Mouse (Mus musculus) liver, postnatal 0 days (tissue): ENCODE measurements at regions not wholly inside any gene's neighbourhood (a gene's known extent, or its start where the extent isn't known, plus 50 kb on each side); places are given as distances from the start of the nearest gene placed in this dataset.
A peak's percentile ranks its signal among the peaks of the same experiment; 100 is the strongest.

Experiments
- ATAC-seq: fragments of 200-750 bp; cut with Nextera tagmentation; 2 replicates; pipeline ENCODE4 v1.8.0; 2017; ENCODE audit warnings: mild to moderate bottlenecking, moderate library complexity
- DNase-seq: peaks from one replicate; pipeline ENCODE4 v3.0.0-alpha.2; 2016
- H3K27ac ChIP-seq: fragments of 300-500 bp; sonication (generic); 2 replicates; pipeline ENCODE4 v1.5.1; 2014; ENCODE audit warnings: antibody characterized with exemption, moderate library complexity, mild to moderate bottlenecking, low read depth
- H3K27me3 ChIP-seq: fragments of 300-500 bp; sonication (generic); 2 replicates; pipeline ENCODE4 v1.6.1; 2014; ENCODE audit warnings: low read length, control low read depth, mixed read lengths; ENCODE audit not compliant: insufficient read depth
- H3K36me3 ChIP-seq: fragments of 300-500 bp; sonication (generic); replicated peaks from 2 replicates; pipeline ENCODE4 v1.6.1; 2014; ENCODE audit warnings: mild to moderate bottlenecking, control low read depth, low read length, moderate library complexity, mixed read lengths; ENCODE audit not compliant: insufficient read depth
- H3K4me1 ChIP-seq: fragments of 300-500 bp; sonication (generic); 2 replicates; pipeline ENCODE4 v1.6.1; 2014; ENCODE audit warnings: antibody characterized with exemption, mild to moderate bottlenecking, control low read depth; ENCODE audit not compliant: insufficient read depth
- H3K4me2 ChIP-seq: fragments of 300-500 bp; sonication (generic); 2 replicates; pipeline ENCODE4 v1.6.1; 2014; ENCODE audit warnings: low read depth, mild to moderate bottlenecking, low read length, moderate library complexity, mixed read lengths
- H3K4me3 ChIP-seq: fragments of 300-500 bp; sonication (generic); 2 replicates; pipeline ENCODE4 v1.5.1; 2014; ENCODE audit warnings: low read depth, low read length
- H3K9ac ChIP-seq: fragments of 300-500 bp; sonication (generic); replicated peaks from 2 replicates; pipeline ENCODE4 v1.6.1; 2014; ENCODE audit warnings: mild to moderate bottlenecking, moderate library complexity
- H3K9me3 ChIP-seq: fragments of 300-500 bp; sonication (generic); 2 replicates; pipeline ENCODE4 v1.6.1; 2016; ENCODE audit warnings: mild to moderate bottlenecking, control low read depth, low read length, mixed read lengths
- CTCF ChIP-seq: sonication (generic); IDR thresholded peaks from 2 replicates; pipeline ENCODE4 v1.5.1; 2016; ENCODE audit warnings: antibody characterized with exemption, low read depth
- EP300 ChIP-seq: IDR thresholded peaks from 2 replicates; pipeline ENCODE4 v1.6.1; 2016; ENCODE audit warnings: antibody characterized with exemption, low read depth, mild to moderate bottlenecking
- WGBS: fragments of 180-500 bp; shearing (Covaris S2); extraction: QIAGEN DNeasy Blood & Tissue Kit; methylation state at CpG from one replicate; pipeline ENCODE4 v1.1.7; 2014; ENCODE audit not compliant: insufficient replicate concordance; 5-methylcytosine and 5-hydroxymethylcytosine counted together

DNA sequence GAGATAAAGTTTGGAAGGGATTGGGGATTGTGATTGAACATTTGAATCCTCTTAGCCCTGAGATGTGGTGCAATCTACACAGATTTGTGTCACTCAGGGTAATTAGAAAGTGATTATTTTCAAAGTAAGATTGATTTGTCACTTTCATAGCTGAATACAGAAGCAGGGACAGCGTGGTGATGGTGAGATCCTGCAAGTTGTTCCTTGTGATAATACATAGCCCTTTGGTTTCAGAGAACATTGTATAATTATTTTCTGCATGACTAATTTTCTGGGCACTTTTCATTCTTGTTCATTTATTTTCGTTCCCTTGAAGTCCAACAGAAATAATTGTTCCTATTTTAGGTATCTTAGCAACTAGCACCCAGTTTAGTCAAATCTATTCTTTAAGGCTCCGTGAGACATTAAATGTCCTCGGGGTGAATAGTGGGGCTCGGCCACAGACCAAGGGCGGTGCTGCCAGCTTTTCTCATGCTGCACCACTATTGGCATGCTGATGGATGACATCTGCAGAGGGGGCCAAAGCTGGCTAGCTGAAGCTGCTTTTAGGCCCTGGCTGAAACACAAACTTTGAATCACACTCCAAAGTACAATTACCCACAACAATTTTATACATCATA is 468.0 kb downstream of the Hace1 start:
- no peak overlapping the region for H3K9ac ChIP-seq
- no peaks in the 10 kb centered on the region for H3K9me3 ChIP-seq
- WGBS = 62% methylated on average over 6 of the region's 6 CpGs
- TF ChIP-seq CTCF = no peak
- TF ChIP-seq EP300 = no peak
- DNase-seq = no peak
- H3K4me2 ChIP-seq = no peak overlapping the region
- H3K27me3 ChIP-seq = no peaks in the 10 kb centered on the region
- H3K36me3 ChIP-seq = no peaks in the 10 kb centered on the region
- no peak overlapping the region for H3K4me3 ChIP-seq
- H3K4me1 ChIP-seq = no peaks in the 10 kb centered on the region
- no peak for ATAC-seq
- H3K27ac ChIP-seq = no peak overlapping the region

DNA sequence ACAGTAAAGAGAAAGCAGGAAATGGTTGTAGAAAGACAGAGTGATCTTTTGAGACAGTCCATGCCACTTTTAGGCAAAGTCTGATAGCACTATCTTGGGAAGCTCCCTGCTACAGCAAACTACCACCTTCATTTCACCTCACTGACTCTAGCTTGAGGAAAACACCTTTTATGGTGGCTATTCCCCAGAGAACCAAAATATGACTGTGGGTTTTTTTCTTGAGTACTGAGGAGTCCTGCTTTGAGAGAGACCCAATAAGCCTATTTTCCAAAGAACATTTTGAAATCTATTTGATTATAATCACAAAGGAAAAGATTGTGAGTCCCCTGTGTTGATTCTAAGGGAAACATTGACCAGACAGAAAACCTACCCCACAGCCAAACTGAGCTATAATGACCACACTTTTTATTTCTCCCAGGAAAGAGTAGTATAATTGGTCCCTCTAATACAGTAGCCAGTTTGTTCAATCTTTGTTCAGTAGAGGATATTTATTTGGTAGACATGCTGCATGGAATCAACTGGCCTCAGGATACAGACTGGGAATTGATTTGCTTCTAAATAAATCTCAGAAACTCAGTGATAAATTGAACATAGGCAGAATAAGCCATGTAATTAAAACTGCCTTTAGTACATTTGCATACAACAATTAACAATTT is 468.6 kb downstream of the Hace1 start:
- Histone ChIP-seq H3K4me1 (no peaks in the 10 kb centered on the region), H3K9ac (no peak overlapping the region), H3K9me3 (no peaks in the 10 kb centered on the region), H3K4me2 (no peak overlapping the region), H3K27me3 (no peaks in the 10 kb centered on the region), H3K36me3 (no peaks in the 10 kb centered on the region), H3K4me3 (no peak overlapping the region), H3K27ac (no peak overlapping the region)
- ATAC-seq (no peak), DNase-seq (no peak)
- no peak for TF ChIP-seq EP300
- no peak for TF ChIP-seq CTCF

GRCm38 (mm10) chr10:46046890-46047414 is 469.3 kb downstream of the Hace1 start:
- no peak overlapping the region for H3K4me2 ChIP-seq
- no peak for ATAC-seq
- no peaks in the 10 kb centered on the region for H3K27me3 ChIP-seq
- H3K9me3 ChIP-seq = no peaks in the 10 kb centered on the region
- WGBS = 67% methylated on average over 8 of the region's 8 CpGs
- H3K4me1 ChIP-seq = no peaks in the 10 kb centered on the region
- H3K9ac ChIP-seq = no peak overlapping the region
- TF ChIP-seq EP300 = no peak
- TF ChIP-seq CTCF = no peak
- no peak overlapping the region for H3K4me3 ChIP-seq
- H3K27ac ChIP-seq = no peak overlapping the region
- no peaks in the 10 kb centered on the region for H3K36me3 ChIP-seq
- DNase-seq = no peak

- H3K9ac ChIP-seq = no peak overlapping the region
- H3K27ac ChIP-seq = no peak overlapping the region
- 69% methylated on average over 4 of the region's 4 CpGs for WGBS
- no peaks in the 10 kb centered on the region for H3K27me3 ChIP-seq
- H3K4me3 ChIP-seq = no peak overlapping the region
- TF ChIP-seq CTCF = no peak
- TF ChIP-seq EP300 = no peak
- no peaks in the 10 kb centered on the region for H3K9me3 ChIP-seq
- H3K4me2 ChIP-seq = no peak overlapping the region
- ATAC-seq (no peak), DNase-seq (no peak)
- no peaks in the 10 kb centered on the region for H3K36me3 ChIP-seq
- no peaks in the 10 kb centered on the region for H3K4me1 ChIP-seq
Observed at GRCm38 (mm10) chr10:46047591-46047990, 470.0 kb downstream of the Hace1 start.

DNA sequence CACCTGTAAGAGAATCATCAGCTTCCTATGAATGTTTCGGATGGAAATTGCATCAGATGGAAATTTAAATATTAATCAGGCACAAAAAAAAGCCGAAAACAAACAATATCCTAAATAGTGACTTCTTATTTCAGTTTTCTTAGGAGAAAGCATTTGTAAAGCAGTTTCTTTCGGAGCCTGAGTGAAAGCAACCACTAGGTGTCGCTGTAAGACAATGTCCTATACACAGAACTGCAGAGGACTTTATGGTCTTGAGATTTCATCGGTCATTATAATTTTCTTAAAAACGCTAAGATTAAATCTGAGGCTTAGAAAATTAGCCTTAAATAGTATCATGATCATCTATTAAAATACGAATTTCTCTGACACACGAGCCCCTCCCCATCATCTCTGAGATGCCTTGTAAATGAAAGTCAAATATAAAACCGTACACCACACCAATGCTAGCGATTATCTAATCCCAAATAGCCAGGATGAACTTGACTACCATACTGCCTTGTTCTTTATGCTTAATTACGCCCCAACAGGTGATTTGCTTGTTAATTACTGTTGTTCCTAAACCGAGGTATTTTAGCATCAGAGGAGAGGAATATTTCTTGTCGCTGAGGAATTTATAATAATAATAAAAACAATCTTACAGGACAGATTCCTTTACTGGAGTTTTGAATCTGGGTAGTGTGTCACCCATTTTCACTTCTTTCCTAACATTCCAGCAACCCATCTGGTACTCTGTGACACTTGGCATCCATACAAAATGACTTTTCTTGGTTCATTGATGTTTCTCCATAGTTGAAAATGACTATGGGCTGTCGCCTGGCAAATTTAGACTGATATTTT is 480.0 kb downstream of the Hace1 start:
- WGBS = 34% methylated on average over 14 of the region's 14 CpGs
- DNase-seq (peak; percentile 18), ATAC-seq (no peak)
- H3K27me3 ChIP-seq = no peaks in the 10 kb centered on the region
- H3K27ac ChIP-seq = no peak overlapping the region
- TF ChIP-seq CTCF (peak; percentile 76), EP300 (no peak)
- H3K36me3 ChIP-seq = no peaks in the 10 kb centered on the region
- no peaks in the 10 kb centered on the region for H3K4me1 ChIP-seq
- no peak overlapping the region for H3K9ac ChIP-seq
- H3K9me3 ChIP-seq = no peaks in the 10 kb centered on the region
- no peak overlapping the region for H3K4me3 ChIP-seq
- H3K4me2 ChIP-seq = no peak overlapping the region

DNA sequence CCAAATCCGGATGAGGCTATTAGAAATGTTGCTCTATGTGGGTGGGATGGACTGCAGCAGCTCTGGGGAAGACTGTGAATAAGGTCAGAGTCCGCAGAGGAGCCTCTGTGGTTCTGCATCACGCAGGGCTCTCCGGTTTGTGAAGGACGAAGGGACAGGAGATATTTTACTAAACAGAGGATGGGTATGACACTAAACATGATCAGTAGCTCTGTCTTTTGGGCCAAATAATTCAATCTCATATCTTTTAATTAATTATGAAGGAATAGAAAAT is 480.5 kb downstream of the Hace1 start:
- no peak for DNase-seq
- no peak overlapping the region for H3K9ac ChIP-seq
- WGBS = 74% methylated on average over 5 of the region's 5 CpGs
- no peak overlapping the region for H3K27ac ChIP-seq
- no peak overlapping the region for H3K4me2 ChIP-seq
- TF ChIP-seq EP300 (no peak), CTCF (no peak)
- H3K4me1 ChIP-seq = no peaks in the 10 kb centered on the region
- no peaks in the 10 kb centered on the region for H3K9me3 ChIP-seq
- H3K4me3 ChIP-seq = no peak overlapping the region
- no peaks in the 10 kb centered on the region for H3K27me3 ChIP-seq
- no peaks in the 10 kb centered on the region for H3K36me3 ChIP-seq
- ATAC-seq = no peak
